Mouse (Mus musculus): ENCODE measurements around the gene Gipc2. TPM values are rescaled to one million over a fixed set of nuclear protein-coding genes. Genes with fewer than 3 reads are reported as not detected.
A peak's percentile ranks its signal among the peaks of the same experiment; 100 is the strongest.
"Not testable (repeated sequence)": the region's sequence is repeated elsewhere in the genome, so short reads cannot be mapped to it uniquely, and the experiment has no call there.

Gipc2 gene
- polyA plus RNA-seq, 1 experiment = not detected

GRCm38 (mm10) chr3:152152483-152152804, 13.6 kb downstream of the Gipc2 start:
- Histone ChIP-seq H3K4me1 (ENCODE audit: control insufficient read depth, insufficient read depth, insufficient read length, low read length) (peaks cover 3% of the 10 kb centered on the region), H3K4me3 (ENCODE audit: insufficient read depth, low read depth, low read length) (no peak overlapping the region), H3K27ac (replicated peaks; ENCODE audit: low read depth, low read length) (no peak overlapping the region)

- H3K27ac ChIP-seq (replicated peaks; ENCODE audit: low read depth, low read length) = no peak overlapping the region
- H3K4me3 ChIP-seq (ENCODE audit: insufficient read depth, low read depth, low read length) = peak overlapping the region; percentile 44
Observed at GRCm38 (mm10) chr3:152151725-152152482, 14.1 kb downstream of the Gipc2 start.

GRCm38 (mm10) chr3:152149863-152150262, 16.2 kb downstream of the Gipc2 start:
- Histone ChIP-seq H3K4me1 (ENCODE audit: control insufficient read depth, insufficient read depth, insufficient read length, low read length) (peaks cover 3% of the 10 kb centered on the region), H3K4me3 (ENCODE audit: insufficient read depth, low read depth, low read length) (no peak overlapping the region), H3K27ac (replicated peaks; ENCODE audit: low read depth, low read length) (no peak overlapping the region)

More at GRCm38 (mm10) chr3:152151725-152152482, 14.1 kb downstream of the Gipc2 start:
- peaks cover 3% of the 10 kb centered on the region for H3K4me1 ChIP-seq (ENCODE audit: control insufficient read depth, insufficient read depth, insufficient read length, low read length)

GRCm38 (mm10) chr3:152149449-152149848, 16.6 kb downstream of the Gipc2 start:
- Histone ChIP-seq H3K4me1 (ENCODE audit: control insufficient read depth, insufficient read depth, insufficient read length, low read length) (peaks cover 3% of the 10 kb centered on the region), H3K27ac (replicated peaks; ENCODE audit: low read depth, low read length) (no peak overlapping the region), H3K4me3 (ENCODE audit: insufficient read depth, low read depth, low read length) (no peak overlapping the region)

GRCm38 (mm10) chr3:152147085-152147831, 18.8 kb downstream of the Gipc2 start:
- H3K27ac ChIP-seq (replicated peaks; ENCODE audit: low read depth, low read length) = no peak overlapping the region
- H3K4me3 ChIP-seq (ENCODE audit: insufficient read depth, low read depth, low read length) = no peak overlapping the region
- H3K4me1 ChIP-seq (ENCODE audit: control insufficient read depth, insufficient read depth, insufficient read length, low read length) = peaks cover 3% of the 10 kb centered on the region

- H3K27ac ChIP-seq (replicated peaks; ENCODE audit: low read depth, low read length) = no peak overlapping the region
- H3K4me3 ChIP-seq (ENCODE audit: insufficient read depth, low read depth, low read length) = no peak overlapping the region
- H3K4me1 ChIP-seq (ENCODE audit: control insufficient read depth, insufficient read depth, insufficient read length, low read length) = no peaks in the 10 kb centered on the region; the same call in 1 of the 2 replicates
Observed at GRCm38 (mm10) chr3:152145186-152145585, 20.8 kb downstream of the Gipc2 start.

- no peaks in the 10 kb centered on the region; the same call in 1 of the 2 replicates for H3K4me1 ChIP-seq (ENCODE audit: control insufficient read depth, insufficient read depth, insufficient read length, low read length)
- peak overlapping the region; percentile 46; the same call in 1 of the 2 replicates for H3K27ac ChIP-seq (replicated peaks; ENCODE audit: low read depth, low read length)
- no peak overlapping the region for H3K4me3 ChIP-seq (ENCODE audit: insufficient read depth, low read depth, low read length)
Observed at GRCm38 (mm10) chr3:152142989-152143695, 22.9 kb downstream of the Gipc2 start.

GRCm38 (mm10) chr3:152142146-152142545, 23.9 kb downstream of the Gipc2 start:
- no peak overlapping the region for H3K4me3 ChIP-seq (ENCODE audit: insufficient read depth, low read depth, low read length)
- no peak overlapping the region for H3K27ac ChIP-seq (replicated peaks; ENCODE audit: low read depth, low read length)
- no peaks in the 10 kb centered on the region for H3K4me1 ChIP-seq (ENCODE audit: control insufficient read depth, insufficient read depth, insufficient read length, low read length)

- not testable (repeated sequence) for H3K4me1 ChIP-seq (ENCODE audit: control insufficient read depth, insufficient read depth, insufficient read length, low read length); H3K27ac ChIP-seq (replicated peaks; ENCODE audit: low read depth, low read length); H3K4me3 ChIP-seq (ENCODE audit: insufficient read depth, low read depth, low read length)
Observed at GRCm38 (mm10) chr3:152139308-152139707, 26.7 kb downstream of the Gipc2 start.

GRCm38 (mm10) chr3:152136106-152136505, 29.9 kb downstream of the Gipc2 start:
- not testable (repeated sequence) for H3K4me3 ChIP-seq (ENCODE audit: insufficient read depth, low read depth, low read length); H3K4me1 ChIP-seq (ENCODE audit: control insufficient read depth, insufficient read depth, insufficient read length, low read length); H3K27ac ChIP-seq (replicated peaks; ENCODE audit: low read depth, low read length)

GRCm38 (mm10) chr3:152133621-152134020, 32.4 kb downstream of the Gipc2 start:
- no peak overlapping the region for H3K27ac ChIP-seq (replicated peaks; ENCODE audit: low read depth, low read length)
- no peak overlapping the region for H3K4me3 ChIP-seq (ENCODE audit: insufficient read depth, low read depth, low read length)
- H3K4me1 ChIP-seq (ENCODE audit: control insufficient read depth, insufficient read depth, insufficient read length, low read length) = no peaks in the 10 kb centered on the region

- no peak overlapping the region for H3K4me3 ChIP-seq (ENCODE audit: insufficient read depth, low read depth, low read length)
- H3K4me1 ChIP-seq (ENCODE audit: control insufficient read depth, insufficient read depth, insufficient read length, low read length) = no peaks in the 10 kb centered on the region
- no peak overlapping the region for H3K27ac ChIP-seq (replicated peaks; ENCODE audit: low read depth, low read length)
Observed at GRCm38 (mm10) chr3:152130963-152131362, 35.1 kb downstream of the Gipc2 start.

- H3K27ac ChIP-seq (replicated peaks; ENCODE audit: low read depth, low read length); H3K4me3 ChIP-seq (ENCODE audit: insufficient read depth, low read depth, low read length); H3K4me1 ChIP-seq (ENCODE audit: control insufficient read depth, insufficient read depth, insufficient read length, low read length): not testable (repeated sequence)
Observed at GRCm38 (mm10) chr3:152129426-152129825, 36.6 kb downstream of the Gipc2 start.

GRCm38 (mm10) chr3:152128631-152129030, 37.4 kb downstream of the Gipc2 start:
- no peak overlapping the region for H3K27ac ChIP-seq (replicated peaks; ENCODE audit: low read depth, low read length)
- no peak overlapping the region for H3K4me3 ChIP-seq (ENCODE audit: insufficient read depth, low read depth, low read length)
- H3K4me1 ChIP-seq (ENCODE audit: control insufficient read depth, insufficient read depth, insufficient read length, low read length) = no peaks in the 10 kb centered on the region

GRCm38 (mm10) chr3:152127144-152127543, 38.9 kb downstream of the Gipc2 start:
- Histone ChIP-seq H3K27ac (replicated peaks; ENCODE audit: low read depth, low read length) (no peak overlapping the region), H3K4me1 (ENCODE audit: control insufficient read depth, insufficient read depth, insufficient read length, low read length) (peaks cover 8% of the 10 kb centered on the region; the same call in 1 of the 2 replicates), H3K4me3 (ENCODE audit: insufficient read depth, low read depth, low read length) (no peak overlapping the region)

Measured in brown adipose tissue, adult 24 weeks (tissue).